Mouse (Mus musculus) gastrocnemius, postnatal 10 days (tissue): Measurements from ENCODE around the gene Eef1akmt1. TPM values are rescaled to one million over a fixed set of nuclear protein-coding genes. Genes with fewer than 3 reads are reported as not detected.

Experiments
- DNase-seq: peaks from one replicate; pipeline ENCODE4 v3.0.0; 2021; ENCODE audit warnings: mixed read lengths
- total RNA-seq, 2 experiments: library from RNA; stranded (reverse); gene quantifications; 2 replicates each; pipeline ENCODE4 v1.2.3; 2021

Gene Eef1akmt1
- total RNA-seq, 2 experiments from 2014 or later = 23.2 to 27.4 TPM

- DNase-seq = no peak
Observed at GRCm38 (mm10) chr14:57546557-57547021, 24.8 kb downstream of the Eef1akmt1 start.

DNA sequence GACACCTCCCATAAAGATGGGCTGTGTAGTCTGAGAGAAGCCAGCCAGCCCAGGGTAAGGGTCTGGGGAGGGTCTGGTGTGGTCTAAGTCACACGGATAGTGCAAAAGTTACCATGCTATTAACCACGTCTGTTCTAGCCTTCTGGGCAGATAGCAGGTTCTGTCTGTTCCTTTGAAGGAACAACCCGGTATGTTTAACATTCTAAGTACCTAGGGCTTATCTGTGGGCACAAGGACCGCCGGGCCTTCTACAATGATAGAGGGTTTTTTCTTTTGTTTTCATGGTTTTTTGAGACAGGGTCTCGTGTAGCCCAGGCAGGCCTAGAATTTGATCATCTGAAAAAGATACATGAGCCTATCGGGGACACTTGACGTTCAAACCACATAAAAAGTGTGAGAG lies 25.3 kb downstream of the Eef1akmt1 start:
- DNase-seq = no peak

DNA sequence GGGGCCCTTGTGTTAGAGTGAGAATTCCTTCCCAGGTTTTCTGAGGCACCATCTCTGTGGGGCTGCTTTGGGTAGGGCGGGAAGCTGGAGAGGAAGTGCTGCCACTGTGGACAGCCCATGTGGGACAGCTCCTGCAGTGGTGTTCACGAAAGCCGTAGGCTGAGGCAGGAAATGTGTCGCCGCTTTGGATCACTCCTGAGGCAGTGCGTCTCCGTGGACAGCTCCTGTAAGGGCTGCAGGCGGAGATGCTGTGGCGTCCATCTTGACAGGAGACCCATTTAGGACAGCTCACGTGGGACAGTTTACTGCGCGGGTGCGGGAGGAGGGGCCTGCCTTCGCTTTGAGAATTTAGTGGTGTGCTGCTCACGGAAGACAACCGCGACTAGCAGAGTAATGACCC lies 25.9 kb downstream of the Eef1akmt1 start:
- no peak for DNase-seq

- DNase-seq = no peak
Observed at GRCm38 (mm10) chr14:57543420-57544039, 27.9 kb downstream of the Eef1akmt1 start.

GRCm38 (mm10) chr14:57542231-57542630 lies 29.2 kb downstream of the Eef1akmt1 start:
- DNase-seq = no peak

- DNase-seq = no peak
Observed at GRCm38 (mm10) chr14:57540683-57541082, 30.7 kb downstream of the Eef1akmt1 start.

DNA sequence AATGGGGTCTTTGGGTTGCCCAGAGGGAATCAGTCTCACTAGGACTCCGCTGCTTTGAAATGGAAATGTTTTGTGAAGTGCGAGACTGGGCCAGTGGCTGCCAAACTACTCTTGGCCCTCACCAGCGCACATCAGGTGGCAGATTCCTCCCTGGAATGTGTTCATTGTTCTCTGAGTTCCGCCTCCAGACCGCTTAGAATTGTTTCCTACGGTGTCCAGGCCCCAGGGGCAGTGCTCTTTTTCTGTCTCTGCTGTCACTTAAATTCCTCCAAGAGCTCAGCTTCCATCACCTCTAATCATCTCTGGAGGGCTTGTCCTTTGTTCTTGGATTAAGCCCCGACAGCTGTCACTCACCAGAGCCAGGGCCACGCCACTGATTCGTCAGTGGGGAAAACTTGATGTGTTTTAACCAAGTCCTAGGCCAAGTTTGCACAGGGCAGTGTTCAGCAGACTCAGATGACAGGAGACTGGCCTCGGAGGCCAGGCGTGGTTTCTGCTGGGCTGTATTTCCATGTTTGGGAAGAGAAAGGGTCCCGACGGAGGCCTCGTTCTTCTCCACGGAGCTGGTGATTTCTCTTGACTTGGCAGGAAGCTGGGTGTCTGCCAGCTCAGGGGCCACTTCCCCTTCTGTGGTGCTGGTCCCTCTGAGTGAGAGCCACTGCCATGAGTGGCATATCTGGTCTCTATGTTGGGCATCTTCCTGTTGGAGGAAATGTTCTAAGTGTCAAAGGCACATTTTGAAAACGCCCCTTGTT lies 34.0 kb downstream of the Eef1akmt1 start:
- DNase-seq = peak; percentile 39

- no peak for DNase-seq
Observed at GRCm38 (mm10) chr14:57536820-57537219, 34.6 kb downstream of the Eef1akmt1 start.

DNA sequence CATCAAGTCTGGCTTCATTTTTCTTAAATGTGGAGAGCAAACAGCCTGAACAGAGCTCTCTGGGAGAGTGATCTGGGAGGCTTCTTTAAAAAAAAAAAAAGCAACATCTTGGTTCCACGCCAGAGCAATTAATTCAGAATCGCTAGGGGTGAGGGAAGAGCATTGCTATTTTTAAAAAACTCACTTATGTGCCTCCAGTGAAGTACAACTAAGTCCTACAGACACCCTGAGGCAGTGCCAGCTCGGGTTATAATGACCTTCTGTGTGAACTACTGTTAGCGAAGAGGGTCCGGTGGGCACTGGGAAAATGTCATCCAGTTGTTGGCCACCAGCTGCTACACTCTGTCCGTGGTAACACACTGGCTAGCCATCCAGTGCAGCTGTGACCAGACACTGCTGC lies 35.8 kb downstream of the Eef1akmt1 start:
- no peak for DNase-seq

- peak; percentile 67 for DNase-seq
Observed at GRCm38 (mm10) chr14:57534961-57535360, 36.5 kb downstream of the Eef1akmt1 start.

GRCm38 (mm10) chr14:57534346-57534745 lies 37.1 kb downstream of the Eef1akmt1 start:
- DNase-seq = no peak

GRCm38 (mm10) chr14:57533841-57534240 lies 37.6 kb downstream of the Eef1akmt1 start:
- DNase-seq = no peak

- peak; percentile 76 for DNase-seq
Observed at GRCm38 (mm10) chr14:57533214-57533613, 38.2 kb downstream of the Eef1akmt1 start.

DNA sequence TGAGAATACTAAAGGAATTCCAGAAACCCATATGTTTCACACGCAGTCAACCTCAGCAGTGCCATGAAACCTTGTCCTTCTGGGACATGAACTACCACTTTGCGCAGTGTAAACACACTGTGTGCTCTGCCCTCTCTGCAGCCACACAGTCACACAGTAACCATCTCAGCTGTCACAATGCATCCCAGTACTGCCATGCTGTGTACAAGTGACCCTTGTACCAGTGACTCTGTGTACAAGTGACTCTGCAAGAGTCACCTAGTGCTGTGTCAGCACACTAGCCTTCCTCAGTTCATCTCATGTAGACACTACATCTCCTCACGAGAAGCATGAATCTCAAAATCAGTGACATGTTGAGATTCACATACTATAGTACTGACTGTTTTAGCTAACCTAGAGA lies 38.8 kb downstream of the Eef1akmt1 start:
- no peak for DNase-seq

GRCm38 (mm10) chr14:57529786-57530515 lies 41.5 kb downstream of the Eef1akmt1 start:
- DNase-seq = no peak

GRCm38 (mm10) chr14:57529086-57529785 lies 42.2 kb downstream of the Eef1akmt1 start:
- peak; percentile 29 for DNase-seq

GRCm38 (mm10) chr14:57527598-57527997 lies 43.8 kb downstream of the Eef1akmt1 start:
- DNase-seq = no peak

DNA sequence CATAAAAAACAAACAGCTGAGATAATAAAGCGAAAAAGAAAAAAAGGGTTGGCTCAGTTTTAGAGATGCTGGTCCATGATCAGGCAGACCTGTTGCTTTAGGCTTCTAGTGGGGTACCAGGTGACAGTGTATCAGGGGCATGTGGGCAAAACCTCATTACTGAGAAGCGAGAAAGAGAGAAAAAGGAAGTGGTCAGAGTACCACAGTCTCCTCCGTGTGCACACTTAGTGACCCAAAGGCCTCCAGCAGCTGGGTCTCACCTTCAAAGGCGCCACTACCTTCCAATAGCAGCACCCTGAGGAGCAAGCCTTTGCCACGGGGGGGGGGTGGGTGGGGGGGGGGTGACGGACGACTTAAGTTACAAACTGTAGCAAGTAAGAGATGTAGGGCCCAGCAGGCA lies 44.3 kb downstream of the Eef1akmt1 start:
- no peak for DNase-seq

- no peak for DNase-seq
Observed at GRCm38 (mm10) chr14:57526050-57526623, 45.3 kb downstream of the Eef1akmt1 start.

GRCm38 (mm10) chr14:57525388-57526049 lies 45.9 kb downstream of the Eef1akmt1 start:
- peak; percentile 64 for DNase-seq

GRCm38 (mm10) chr14:57524671-57525387 lies 46.6 kb downstream of the Eef1akmt1 start, which contains the start of gene Il17d:
Gene Il17d (plus strand): TSS chr14:57524777.
- peak; percentile 55 for DNase-seq
